Mouse (Mus musculus) fat pad, adult 2 months (tissue): Measurements from ENCODE around the gene Olfr1105.

Experiments
- DNase-seq: peaks from one replicate; pipeline ENCODE4 v3.0.0-alpha.2; 2011; ENCODE audit warnings: low read depth, low spot score; ENCODE audit errors: extremely low read depth

Olfr1105 gene

DNA sequence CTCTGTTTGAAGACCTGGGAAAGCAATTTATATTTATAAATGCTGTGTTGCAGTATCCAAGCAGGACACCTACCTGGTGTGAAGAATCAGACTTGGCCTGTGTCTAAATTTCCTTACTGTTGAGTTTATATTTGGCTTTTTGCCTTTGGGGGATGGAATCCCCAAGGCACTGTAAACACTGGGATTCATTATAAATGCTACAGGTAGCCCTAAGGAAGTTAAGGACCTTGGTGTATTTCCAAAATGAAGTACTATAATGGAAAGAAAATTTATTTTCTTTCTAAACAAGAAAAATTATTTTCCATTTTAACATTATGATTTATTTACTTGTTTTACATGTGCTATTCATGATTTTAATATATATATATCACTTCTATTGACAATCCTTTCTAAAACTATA lies at the start of gene Olfr1105:
Gene Olfr1105, minus strand, starts transcription at position 101 of the 400 bp plus-strand sequence.
- no peak for DNase-seq

DNA sequence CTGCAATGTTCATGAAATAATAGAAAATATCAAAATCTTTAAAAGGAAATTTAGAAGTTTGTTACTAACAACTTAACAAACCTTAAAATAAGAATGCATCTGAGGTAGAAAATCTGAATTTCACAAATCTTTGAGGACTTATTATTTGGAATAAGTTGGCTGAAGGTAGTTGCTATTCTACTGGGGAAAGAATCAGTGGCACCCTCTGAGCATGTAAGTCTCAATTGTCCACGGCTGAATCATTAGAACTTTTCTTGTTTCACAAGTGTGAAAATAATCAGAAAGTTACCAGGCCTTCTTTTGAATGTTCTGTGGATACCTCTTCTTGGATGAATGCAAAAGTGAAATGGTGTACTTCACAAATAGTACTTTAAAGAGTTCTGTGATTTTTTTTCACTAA lies 39.4 kb upstream of the Olfr1105 start, which contains the start of gene Olfr1107:
Gene Olfr1107, minus strand, starts transcription at position 101 of the 400 bp plus-strand sequence.
- no peak for DNase-seq

DNA sequence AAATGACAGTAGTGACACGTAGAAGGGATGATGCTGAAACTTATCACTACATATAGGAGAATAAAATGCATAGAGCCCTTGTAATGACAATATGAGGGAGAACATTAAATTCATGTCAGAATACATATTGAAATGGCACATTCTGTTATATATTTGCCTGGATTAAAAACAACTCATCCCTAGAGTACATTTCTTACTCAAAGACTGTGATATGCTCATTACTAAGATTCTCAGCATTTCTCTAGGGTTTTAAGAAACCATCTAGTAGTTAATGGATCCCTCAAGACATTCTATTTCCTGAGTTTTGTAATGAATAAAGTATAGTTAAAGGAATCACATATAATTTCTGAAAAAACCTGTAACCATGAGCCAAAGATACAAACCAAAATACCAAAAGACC lies 15.8 kb upstream of the Olfr1105 start, which contains the start of gene Olfr1106:
Gene Olfr1106, minus strand, starts transcription at position 101 of the 400 bp plus-strand sequence.
- no peak for DNase-seq

DNA sequence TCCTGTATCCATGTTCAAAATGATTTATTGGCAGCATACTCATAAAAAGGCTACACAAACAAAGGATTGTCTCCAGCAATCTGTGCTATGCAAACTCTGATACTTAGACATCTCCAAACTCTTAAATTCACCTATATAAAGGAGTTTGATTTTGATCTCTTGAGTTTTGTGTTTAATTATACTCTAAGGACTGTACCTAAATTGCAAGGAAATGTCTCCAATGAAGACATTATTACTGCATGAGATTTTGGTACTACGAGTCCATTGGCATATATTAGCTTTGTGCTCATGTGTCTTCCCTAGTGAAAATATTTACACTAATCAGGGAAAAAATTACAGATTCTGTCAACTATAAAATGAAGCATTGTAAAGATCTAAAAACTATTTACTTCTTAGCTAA lies 9.4 kb downstream of the Olfr1105 start, which contains the start of gene Olfr1104:
Gene Olfr1104, minus strand, starts transcription at position 101 of the 400 bp plus-strand sequence.
- DNase-seq: no peak

DNA sequence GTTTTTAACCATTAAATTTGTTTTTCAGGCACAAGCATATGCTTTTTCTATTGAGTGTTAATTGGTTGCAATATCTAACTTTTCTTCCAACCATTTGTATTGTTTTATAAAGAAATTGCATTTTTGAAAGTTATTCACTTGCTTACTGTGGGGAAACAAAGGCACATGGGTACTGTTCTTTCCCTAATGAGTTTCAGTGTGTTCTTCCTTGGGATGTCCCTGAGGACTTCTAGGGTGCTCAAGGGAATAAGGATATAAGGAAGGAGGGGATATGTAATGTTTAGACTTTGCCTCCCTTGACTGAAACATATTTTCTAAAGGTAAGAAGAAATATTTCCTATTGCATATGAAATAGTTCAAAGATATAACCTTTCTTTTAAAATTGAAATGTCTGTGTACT lies 38.2 kb downstream of the Olfr1105 start, which contains the start of gene Olfr1102:
Gene Olfr1102, plus strand, starts transcription at position 301 of the 400 bp plus-strand sequence.
- no peak for DNase-seq

DNA sequence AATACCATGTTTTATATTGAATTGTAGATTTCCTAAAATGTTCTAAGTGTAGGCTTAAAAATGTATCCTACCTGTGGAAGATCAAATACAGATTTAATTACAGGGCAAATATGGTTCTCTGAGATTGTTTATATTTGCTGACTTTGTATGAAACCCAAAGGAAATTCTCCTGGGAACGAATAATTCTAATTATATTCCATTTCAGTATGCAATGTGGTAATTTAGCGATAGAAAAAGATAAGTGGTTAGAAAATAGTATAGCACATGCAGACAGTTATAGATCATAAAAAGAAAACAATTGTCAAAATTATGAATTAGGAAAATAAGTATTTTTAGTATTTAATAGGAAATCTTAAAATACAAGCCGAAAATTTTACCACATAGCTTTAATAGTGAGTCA lies 45.2 kb downstream of the Olfr1105 start, which contains the start of gene Olfr1101:
Gene Olfr1101, minus strand, starts transcription at position 101 of the 400 bp plus-strand sequence.
- DNase-seq: no peak
